Mouse (Mus musculus): ENCODE measurements around the gene Utf1. TPM values are rescaled to one million over a fixed set of nuclear protein-coding genes. Genes with fewer than 3 reads are reported as not detected.

The Utf1 gene
- total RNA-seq, 2 experiments from 2014 or later, result not detected

DNA sequence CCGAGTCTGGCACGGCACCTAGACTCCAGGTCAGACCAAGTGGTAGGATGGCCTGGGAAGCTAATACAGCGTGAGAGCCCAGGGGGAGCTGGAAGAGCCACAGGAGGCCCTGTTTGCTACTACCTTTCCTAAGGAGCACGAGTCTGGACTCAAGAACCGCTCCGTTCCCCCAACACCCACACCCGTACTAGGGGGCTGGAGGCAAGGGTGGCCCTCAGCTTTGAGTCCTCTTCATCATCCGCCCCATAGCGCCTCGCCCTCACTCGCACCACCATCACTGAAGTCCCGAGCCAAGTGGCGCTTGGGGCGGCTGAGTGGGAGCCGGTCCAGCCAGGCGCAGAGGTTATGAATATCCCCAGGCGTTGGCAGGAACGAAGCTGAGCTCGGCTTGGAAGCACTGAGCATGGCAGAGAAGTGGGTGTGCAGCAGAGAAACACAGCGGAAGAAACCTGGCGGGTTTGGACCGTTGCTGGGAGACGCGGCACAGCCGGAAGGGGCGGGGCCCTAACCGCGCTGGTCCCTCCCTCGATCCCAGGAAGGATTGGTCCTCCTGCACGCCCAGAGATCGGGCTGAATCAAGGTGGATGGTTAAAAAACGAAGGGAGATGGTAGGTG, 34.8 kb downstream of the Utf1 start, which contains the start of gene 6430531B16Rik:
Gene 6430531B16Rik, minus strand, starts transcription at position 478 of the 615 bp plus-strand sequence.
- TF ChIP-seq CTCF (IDR thresholded peaks at IDR 0.05), result no peak
- peak within 1 kb of the TSS; percentile 78 for H3K27ac ChIP-seq
- intact Hi-C loops (cut with DNase I), result loop anchor here (2.0 kb wide), 1 partner anchor 58 kb away; the partner anchor contains the start of genes Tubgcp2 and Zfp511

DNA sequence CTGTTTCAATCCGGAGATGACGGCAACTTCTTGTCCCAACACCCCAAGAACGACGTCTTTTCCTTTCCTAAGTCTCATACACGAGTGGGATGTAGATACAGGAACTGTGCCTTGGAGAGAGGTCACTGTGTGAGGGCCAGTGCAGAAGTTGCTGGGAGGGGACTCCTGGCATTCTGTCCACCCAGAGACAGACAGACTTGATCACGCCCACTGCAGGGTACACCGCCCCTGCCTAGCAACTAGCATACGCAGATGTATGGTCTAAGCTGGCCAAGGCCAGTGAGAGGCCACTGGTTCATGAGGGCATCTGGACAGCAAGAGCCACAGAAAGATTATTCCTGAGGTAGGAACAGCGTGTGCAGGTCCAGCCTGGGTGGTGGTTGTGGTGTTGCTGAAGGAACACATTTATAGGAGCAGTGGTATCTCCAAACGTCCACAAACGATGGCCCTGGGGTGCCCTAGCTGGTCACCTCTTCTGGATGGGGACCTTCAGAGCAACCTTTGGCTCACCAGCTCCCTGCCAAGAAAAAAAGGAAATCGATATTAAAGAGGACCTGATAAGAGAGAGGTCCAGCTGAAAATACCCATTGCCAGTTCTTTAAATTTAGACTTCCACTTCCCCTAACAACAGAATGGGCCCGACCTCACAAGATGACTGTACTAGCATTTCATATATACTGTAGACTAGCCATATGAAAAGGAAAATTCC, 35.6 kb downstream of the Utf1 start:
- peak in 1 of 2 experiments; percentile 35 for DNase-seq (ENCODE audit: extremely low spot score in 1 of 2, low spot score in 2 of 2)
- intact Hi-C loops (cut with DNase I), result loop anchor here (2.0 kb wide), 1 partner anchor 58 kb away; the partner anchor contains the start of genes Tubgcp2 and Zfp511
- peak overlapping the region; percentile 78 for H3K27ac ChIP-seq
- peak overlapping the region; percentile 56 for H3K4me3 ChIP-seq
- no peak for TF ChIP-seq CTCF (IDR thresholded peaks at IDR 0.05)

More for the DNA sequence above, 34.8 kb downstream of the Utf1 start, which contains the start of gene 6430531B16Rik:
- H3K4me3 ChIP-seq, result peak within 1 kb of the TSS; percentile 56
- peak; percentile 89 for DNase-seq (ENCODE audit: extremely low spot score in 1 of 2, low spot score in 2 of 2)

DNA sequence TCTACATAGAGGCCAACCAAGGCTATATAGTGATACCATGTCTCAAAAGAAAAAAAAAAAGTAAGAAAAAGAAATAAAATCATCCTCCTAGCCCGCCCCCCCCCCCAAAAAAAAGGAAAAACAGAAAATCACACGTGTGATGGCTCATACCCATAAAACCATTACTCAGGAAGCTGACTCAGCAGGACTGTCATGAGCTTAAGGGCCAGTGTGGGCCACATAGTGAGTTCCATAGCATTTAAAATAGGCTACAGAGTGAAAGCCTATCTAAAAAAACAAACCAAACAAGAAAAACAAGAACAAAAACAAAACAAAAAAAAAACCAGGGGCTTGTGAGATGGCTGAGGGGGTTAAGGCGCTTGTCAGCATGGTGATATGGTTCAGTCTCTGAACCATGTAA, 37.2 kb downstream of the Utf1 start:
- Histone ChIP-seq H3K4me3 (no peak overlapping the region), H3K27ac (no peak overlapping the region)
- no peak for TF ChIP-seq CTCF (IDR thresholded peaks at IDR 0.05)
- intact Hi-C loops (cut with DNase I), result no loop called here
- DNase-seq (ENCODE audit: extremely low spot score in 1 of 2, low spot score in 2 of 2), result no peak

DNA sequence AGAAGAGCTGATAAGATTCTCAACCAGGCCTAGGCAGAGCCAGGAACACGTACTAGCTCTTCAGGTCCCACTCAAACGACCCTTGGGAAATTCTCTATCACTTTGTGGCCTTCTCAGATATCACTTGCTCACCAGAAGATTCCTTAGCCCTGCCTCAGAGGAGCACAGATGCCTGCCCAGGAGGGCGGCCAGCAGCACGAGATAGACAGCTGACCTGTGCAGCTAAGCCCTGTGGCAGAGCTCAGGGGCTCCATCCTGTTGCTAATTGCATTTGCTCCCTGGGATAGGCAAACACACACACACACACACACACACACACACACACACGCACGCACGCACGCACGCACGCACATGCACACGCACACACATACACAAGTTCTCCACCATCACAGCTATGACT, 38.5 kb downstream of the Utf1 start:
- intact Hi-C loops (cut with DNase I), result no loop called here

DNA sequence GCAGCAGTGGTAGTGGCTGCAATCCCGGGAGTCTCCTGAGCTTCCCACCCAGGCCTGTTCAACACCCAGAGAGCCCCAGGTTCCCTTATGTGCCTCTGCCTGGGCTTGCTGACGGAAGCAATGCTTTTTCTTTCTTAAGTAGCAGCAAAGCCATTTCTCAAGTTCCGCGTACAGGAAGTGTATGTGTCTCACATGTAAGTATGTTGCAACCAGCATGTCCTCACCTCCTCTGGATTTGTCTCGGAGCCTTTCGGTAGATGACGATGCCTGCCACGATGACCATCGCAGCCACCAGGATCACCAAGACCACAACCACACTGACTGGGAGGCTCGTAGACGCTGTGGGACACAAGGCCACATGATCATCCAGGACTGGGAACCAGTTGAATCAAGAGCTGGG, 40.9 kb downstream of the Utf1 start:
- no peak for DNase-seq (ENCODE audit: extremely low spot score in 1 of 2, low spot score in 2 of 2)
- intact Hi-C loops (cut with DNase I), result no loop called here
- TF ChIP-seq CTCF (IDR thresholded peaks at IDR 0.05), result no peak
- Histone ChIP-seq H3K27ac (no peak overlapping the region), H3K4me3 (no peak overlapping the region)

More for the DNA sequence above, 38.5 kb downstream of the Utf1 start:
- no peak for DNase-seq (ENCODE audit: extremely low spot score in 1 of 2, low spot score in 2 of 2)
- Histone ChIP-seq H3K4me3 (no peak overlapping the region), H3K27ac (no peak overlapping the region)
- no peak for TF ChIP-seq CTCF (IDR thresholded peaks at IDR 0.05)

DNA sequence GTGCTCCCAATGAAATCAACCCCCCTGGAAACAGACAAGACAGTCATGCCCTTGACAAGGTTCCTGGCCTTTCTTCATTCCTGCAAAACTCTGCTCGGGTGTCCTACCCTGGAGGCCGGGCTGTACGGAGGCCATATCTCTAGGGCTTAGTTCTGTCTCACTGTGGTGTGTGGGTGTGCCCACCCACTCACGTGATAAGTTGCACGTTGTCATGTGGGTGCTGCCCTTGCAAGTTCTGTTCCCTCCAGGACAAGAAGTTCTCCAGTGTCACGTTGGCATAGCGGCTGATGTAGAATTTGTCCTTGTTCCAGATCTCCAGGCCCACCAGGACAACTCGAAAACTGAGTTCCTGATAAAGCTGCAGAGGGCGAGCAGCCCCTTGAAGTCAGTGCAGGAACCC, 44.7 kb downstream of the Utf1 start:
- Histone ChIP-seq H3K4me3 (no peak overlapping the region), H3K27ac (no peak overlapping the region)
- intact Hi-C loops (cut with DNase I), result no loop called here
- no peak for DNase-seq (ENCODE audit: extremely low spot score in 1 of 2, low spot score in 2 of 2)
- TF ChIP-seq CTCF (IDR thresholded peaks at IDR 0.05), result no peak

DNA sequence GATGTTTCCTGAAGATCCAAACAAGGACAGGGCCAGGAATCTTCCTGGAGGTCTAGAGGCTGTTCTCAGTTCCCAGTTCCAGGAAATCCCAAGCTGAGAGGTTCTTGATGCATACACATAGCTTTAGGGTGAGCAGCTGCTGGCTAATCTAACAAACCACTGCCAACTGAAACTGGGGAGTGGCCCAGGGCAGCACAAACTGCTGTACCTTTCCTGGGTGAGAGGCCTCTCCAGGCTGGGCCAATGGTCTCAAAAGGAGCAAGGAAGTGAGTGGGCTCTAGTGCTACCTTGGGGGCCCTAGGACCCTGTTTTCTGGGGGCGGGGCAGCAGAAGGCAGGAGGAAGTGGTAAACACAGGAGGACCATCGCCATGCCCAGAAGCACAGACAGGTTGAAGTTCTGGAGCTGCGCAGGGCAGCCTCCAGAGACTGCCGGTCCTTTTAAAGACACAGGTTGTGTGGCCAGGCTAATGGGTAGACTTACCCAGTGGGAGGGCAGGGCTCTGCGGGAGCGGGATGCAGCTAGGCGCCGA, 47.3 kb downstream of the Utf1 start:
- no peak for DNase-seq (ENCODE audit: extremely low spot score in 1 of 2, low spot score in 2 of 2)
- H3K27ac ChIP-seq, result no peak overlapping the region
- intact Hi-C loops (cut with DNase I), result loop anchor here (10.0 kb wide), 1 partner anchor 86 kb away; no protein-coding TSS in a partner anchor
- TF ChIP-seq CTCF (IDR thresholded peaks at IDR 0.05), result no peak
- no peak overlapping the region for H3K4me3 ChIP-seq

DNA sequence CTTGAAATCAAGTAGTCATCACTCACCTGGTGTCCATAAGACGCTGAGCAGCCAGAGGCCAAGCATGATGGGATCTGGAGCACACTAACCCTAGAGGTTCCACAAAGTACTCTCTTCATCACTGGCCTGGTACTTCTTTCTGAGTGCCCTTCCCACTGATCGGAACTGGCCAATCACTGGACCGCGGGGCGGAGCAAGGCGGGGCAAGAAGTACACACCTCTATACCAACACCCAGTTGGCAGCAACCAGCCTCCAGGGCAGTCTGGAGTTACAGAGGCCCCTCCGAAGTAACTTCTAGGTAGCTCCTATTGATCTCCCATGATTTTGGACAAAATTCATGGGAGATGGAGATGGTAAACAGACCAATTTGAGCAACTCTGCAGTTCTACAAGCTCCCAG, 48.8 kb downstream of the Utf1 start, which contains the start of gene Adam8:
Gene Adam8, minus strand, starts transcription at position 157 of the 400 bp plus-strand sequence.
- DNase-seq (ENCODE audit: extremely low spot score in 1 of 2, low spot score in 2 of 2), result no peak
- H3K27ac ChIP-seq, result no peak within 1 kb of the TSS
- intact Hi-C loops (cut with DNase I), result loop anchor here (10.0 kb wide), 1 partner anchor 88 kb away; no protein-coding TSS in a partner anchor
- no peak within 1 kb of the TSS for H3K4me3 ChIP-seq
- TF ChIP-seq CTCF (IDR thresholded peaks at IDR 0.05), result no peak

DNA sequence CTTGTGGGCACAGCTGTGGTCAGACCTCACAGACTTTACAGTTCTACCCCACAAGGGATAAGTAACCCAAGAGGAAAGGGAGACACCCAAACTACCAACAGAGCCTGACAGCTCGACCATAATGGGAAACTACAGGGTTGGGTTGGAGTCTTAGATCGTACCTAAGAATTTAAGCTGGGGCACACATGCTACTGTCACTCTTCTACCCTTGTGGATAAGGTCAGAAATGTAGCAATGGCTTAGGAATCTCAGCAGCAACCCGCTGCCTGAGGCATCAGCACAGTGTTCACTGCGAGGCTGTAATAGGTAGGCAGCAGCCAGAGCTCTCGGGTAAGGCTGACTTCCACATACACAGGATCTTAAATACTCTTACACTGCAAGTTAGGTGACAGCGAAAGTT, 49.9 kb downstream of the Utf1 start:
- intact Hi-C loops (cut with DNase I), result loop anchor here (10.0 kb wide), 1 partner anchor 89 kb away; no protein-coding TSS in a partner anchor
- TF ChIP-seq CTCF (IDR thresholded peaks at IDR 0.05), result no peak
- H3K27ac ChIP-seq, result no peak overlapping the region
- no peak for DNase-seq (ENCODE audit: extremely low spot score in 1 of 2, low spot score in 2 of 2)
- H3K4me3 ChIP-seq, result no peak overlapping the region

DNA sequence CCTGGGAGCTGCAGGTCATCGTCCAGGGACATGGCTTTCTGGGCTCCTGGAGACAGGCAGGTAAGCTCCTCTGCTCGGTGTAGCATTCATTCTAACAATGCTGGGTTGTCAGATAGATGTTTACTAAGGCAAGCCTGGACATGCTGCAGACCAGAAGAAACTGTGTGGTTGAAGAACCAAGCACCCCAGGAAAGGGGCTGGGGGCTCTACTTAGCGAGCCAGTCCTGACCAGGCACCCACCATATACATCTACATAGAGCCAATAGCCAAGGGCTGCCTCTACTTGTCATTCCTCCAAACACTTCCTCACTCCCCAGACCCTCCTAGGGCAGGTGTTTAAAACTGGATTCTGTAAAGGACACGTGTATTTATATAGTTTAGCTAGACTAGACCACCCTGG, 50.6 kb downstream of the Utf1 start:
- intact Hi-C loops (cut with DNase I), result loop anchor here (1.0 to 10.0 kb wide), 2 partner anchors 25 to 89 kb away; no protein-coding TSS in a partner anchor
- Histone ChIP-seq H3K27ac (no peak overlapping the region), H3K4me3 (no peak overlapping the region)
- TF ChIP-seq CTCF (IDR thresholded peaks at IDR 0.05), result no peak
- DNase-seq (ENCODE audit: extremely low spot score in 1 of 2, low spot score in 2 of 2), result no peak

DNA sequence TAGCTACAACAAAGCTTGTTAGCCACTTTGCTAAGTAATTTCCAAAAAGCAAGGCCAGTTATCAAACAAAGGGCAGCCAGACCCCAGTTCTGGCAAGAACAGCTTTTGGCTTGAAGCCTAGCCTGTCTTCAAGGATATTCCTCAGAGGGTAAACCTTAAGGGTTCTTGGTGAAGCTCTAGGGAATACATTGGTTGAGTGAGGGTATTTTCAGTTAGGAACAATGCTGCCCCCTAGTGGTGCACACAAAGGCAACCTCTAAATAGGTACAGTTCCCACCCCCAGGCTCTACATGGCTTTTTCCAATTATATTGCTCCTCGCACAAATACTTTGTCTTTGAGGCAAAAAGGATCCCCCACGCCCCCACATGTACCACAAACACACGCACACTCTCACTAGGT, 51.1 kb downstream of the Utf1 start:
- peak; percentile 90 for TF ChIP-seq CTCF (IDR thresholded peaks at IDR 0.05)
- Histone ChIP-seq H3K27ac (no peak overlapping the region), H3K4me3 (no peak overlapping the region)
- peak; percentile 58 to 73 for DNase-seq (ENCODE audit: extremely low spot score in 1 of 2, low spot score in 2 of 2)
- intact Hi-C loops (cut with DNase I), result loop anchor here (1.0 to 10.0 kb wide), 2 partner anchors 25 to 90 kb away; no protein-coding TSS in a partner anchor

Small RNA genes within 50 kb of the gene (microRNA-seq; reads per million reads assigned to microRNA genes)
- gene Mir202, result 0 to 0.49 reads per million in 2 experiments
- gene Mir7062, result 0.49 to 1.7 reads per million in 2 experiments
- gene mmu-mir-7686, result 0 reads per million in 2 experiments

Other genes starting within 250 kb of the Utf1 start
- gene Adgra1, start 109.6 kb upstream of the Utf1 start, total RNA-seq (2021), result 10 to 100 TPM; 59.2 to 61.7 TPM
- 10 to 100 TPM; 77.7 to 80.4 TPM for gene Kndc1, start 49.1 kb upstream of the Utf1 start, total RNA-seq (2021)
- gene 6430531B16Rik, start 35.0 kb downstream of the Utf1 start, total RNA-seq (2021), result 1 to 10 TPM; 1.0 to 2.2 TPM
- 1 to 10 TPM; 3.1 to 3.9 TPM for gene Adam8, start 48.8 kb downstream of the Utf1 start, total RNA-seq (2021)
- gene Zfp511, start 92.6 kb downstream of the Utf1 start, total RNA-seq (2021), result 10 to 100 TPM; 25.8 to 26.0 TPM
- gene Tubgcp2, start 92.9 kb downstream of the Utf1 start, total RNA-seq (2021), result 10 to 100 TPM; 34.4 to 35.0 TPM
- gene Msx3, start 105.3 kb downstream of the Utf1 start, total RNA-seq (2021), result not detected
- 100 to 1,000 TPM; 181 to 198 TPM for gene Caly, start 138.8 kb downstream of the Utf1 start, total RNA-seq (2021)
- gene Prap1, start 149.6 kb downstream of the Utf1 start, total RNA-seq (2021), result not detected
- gene Fuom, start 158.7 kb downstream of the Utf1 start, total RNA-seq (2021), result 10 to 100 TPM; 51.9 to 52.7 TPM
- gene Paox, start 172.0 kb downstream of the Utf1 start, total RNA-seq (2021), result 1 to 10 TPM; 4.1 to 5.5 TPM
- 10 to 100 TPM; 51.6 to 52.6 TPM for gene Echs1, start 172.7 kb downstream of the Utf1 start, total RNA-seq (2021)
- 10 to 100 TPM; 21.0 to 21.5 TPM for gene Mtg1, start 193.8 kb downstream of the Utf1 start, total RNA-seq (2021)
- gene Sprn, start 211.1 kb downstream of the Utf1 start, total RNA-seq (2021), result 100 to 1,000 TPM; 135 to 144 TPM
- not detected for gene Olfr522, start 221.0 kb downstream of the Utf1 start, total RNA-seq (2021)
- gene Olfr523, start 229.4 kb downstream of the Utf1 start, total RNA-seq (2021), result under 1 TPM; 0.12 to 0.14 TPM

Data from left cerebral cortex, adult 2 months (tissue).